Mouse (Mus musculus) olfactory bulb, adult 2 months (tissue): ENCODE results near the gene Cib1.

ENCODE experiments used
- CTCF ChIP-seq: fragments of 200-500 bp; IDR thresholded peaks from 2 replicates; pipeline ENCODE4 v1.5.1; 2012; ENCODE audit warnings: low read depth, mild to moderate bottlenecking, low read length, moderate library complexity; ENCODE audit not compliant: insufficient read depth
- POLR2A ChIP-seq: fragments of 200-500 bp; IDR thresholded peaks from 2 replicates; pipeline ENCODE4 v1.6.1; 2012; ENCODE audit warnings: mild to moderate bottlenecking, low read depth, low read length, moderate library complexity; ENCODE audit not compliant: insufficient read depth

DNA sequence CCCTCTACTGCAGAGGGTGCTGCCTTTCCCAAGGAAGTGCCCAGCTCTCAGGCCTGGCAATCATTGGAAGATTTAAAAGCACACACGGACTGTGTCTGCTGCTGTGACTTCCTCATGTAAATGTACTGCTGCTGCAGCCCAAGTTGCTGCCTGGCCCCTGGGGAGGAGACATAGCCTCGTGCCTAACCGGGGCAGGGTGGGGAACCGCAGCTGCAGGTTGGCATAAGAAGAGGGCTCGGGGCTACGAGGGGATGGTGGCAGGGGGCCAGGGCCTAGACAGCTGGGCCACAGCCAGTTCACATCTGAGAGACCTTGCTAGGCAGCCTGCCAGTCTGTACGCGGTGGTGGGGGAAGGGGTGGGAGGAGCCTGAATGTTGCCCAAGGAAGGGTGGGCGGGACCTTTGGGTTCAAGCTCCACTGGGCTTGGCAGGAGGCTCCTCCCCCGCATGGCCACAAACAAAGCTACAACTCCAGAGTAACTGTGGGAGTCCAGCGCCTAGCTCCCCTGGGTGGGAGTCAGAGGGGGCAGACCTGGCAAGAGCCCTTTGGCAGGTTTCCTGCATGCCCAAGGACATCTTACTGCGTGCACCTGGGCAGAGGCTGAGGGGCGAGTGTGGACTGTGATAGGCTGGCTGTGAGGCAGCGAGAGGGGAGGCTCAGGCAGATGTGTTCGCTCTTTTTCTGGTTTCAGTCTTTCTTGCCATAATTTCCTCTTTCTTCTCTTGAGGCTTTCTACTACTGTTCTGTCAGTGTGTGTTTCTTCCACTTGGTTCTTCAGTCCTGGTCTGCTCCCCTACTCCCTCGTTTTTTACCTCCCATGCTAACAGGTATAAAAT lies 40.2 kb downstream of the Cib1 start:
- TF ChIP-seq CTCF (no peak), POLR2A (no peak)
